Mouse (Mus musculus): ENCODE measurements at regions not wholly inside any gene's neighbourhood (a gene's known extent, or its start where the extent isn't known, plus 50 kb on each side); places are given as distances from the start of the nearest gene placed in this dataset.

- DNase-seq (ENCODE audit: low spot score), result no peak
Measured at GRCm38 (mm10) chr13:84399345-84400170, 177.5 kb downstream of the Tmem161b start.

DNA sequence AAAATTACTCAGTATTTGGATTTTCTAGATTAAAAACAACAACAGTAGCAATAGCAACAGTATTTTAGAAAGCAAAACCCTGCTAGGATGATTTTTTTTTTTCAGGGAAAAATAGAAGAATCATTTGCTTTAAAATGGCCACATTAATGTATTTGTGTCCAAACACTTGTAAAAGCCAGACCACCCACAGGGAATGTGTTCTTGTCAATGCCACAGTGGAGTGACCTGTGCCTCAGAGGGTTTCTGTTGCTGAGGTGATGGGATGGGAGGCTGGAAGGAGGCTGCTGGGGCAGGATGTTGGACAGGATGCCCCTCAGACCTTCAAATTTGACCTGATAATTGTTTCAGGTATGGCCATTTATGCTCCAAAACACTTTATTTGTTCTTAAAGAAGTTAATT is 178.9 kb downstream of the Tmem161b start:
- DNase-seq (ENCODE audit: low spot score), result no peak

DNA sequence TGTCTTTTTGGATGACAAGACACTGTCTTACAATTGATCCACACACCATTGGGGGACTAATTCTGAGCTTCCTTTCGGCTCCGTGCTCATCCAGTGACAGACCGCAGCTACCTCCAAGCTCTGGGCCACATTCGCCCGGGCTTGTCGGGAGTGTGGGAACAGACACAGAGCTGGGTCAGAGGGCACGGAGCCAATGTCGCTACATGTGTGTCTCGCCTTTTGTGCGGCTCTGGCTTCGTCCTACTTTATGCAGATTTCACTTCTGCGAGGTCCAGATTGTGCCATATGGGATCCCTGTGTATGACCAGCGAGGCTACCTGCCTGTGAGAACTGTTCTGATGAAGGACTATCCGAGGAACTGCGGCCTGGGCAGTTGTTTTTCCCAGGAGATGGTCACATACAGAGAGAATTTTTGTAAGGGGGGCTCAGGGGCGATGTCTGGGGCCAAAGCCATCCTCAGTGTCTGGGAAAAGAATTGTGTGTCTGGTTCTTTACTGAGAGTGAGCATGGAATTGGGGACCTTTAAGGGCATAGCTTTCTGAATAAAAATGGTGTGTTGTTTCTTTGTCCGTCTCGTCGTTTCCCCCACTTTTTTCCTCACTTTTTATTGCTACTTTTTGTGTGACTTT is 182.6 kb downstream of the Tmem161b start:
- DNase-seq (ENCODE audit: low spot score), result no peak

- DNase-seq (ENCODE audit: low spot score), result no peak
Measured at GRCm38 (mm10) chr13:84434444-84434843, 212.3 kb downstream of the Tmem161b start.

- DNase-seq (ENCODE audit: low spot score), result no peak
Measured at GRCm38 (mm10) chr13:84437586-84438443, 215.7 kb downstream of the Tmem161b start.

DNA sequence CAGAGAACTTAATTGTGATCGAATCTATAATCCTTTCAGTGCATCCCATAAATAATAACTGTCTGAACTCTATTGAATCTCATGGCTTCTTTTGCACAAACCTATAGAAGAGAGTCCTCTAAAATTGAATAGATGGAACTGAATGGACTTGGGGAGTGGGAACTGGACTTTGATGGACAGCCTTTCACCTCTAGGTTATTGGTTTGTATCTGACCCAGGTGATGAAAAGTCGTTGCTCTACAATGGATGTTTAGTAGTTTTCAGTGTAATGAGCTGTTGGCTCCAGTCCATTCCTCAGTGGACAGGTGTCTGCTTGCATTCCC is 216.3 kb downstream of the Tmem161b start:
- DNase-seq (ENCODE audit: low spot score), result no peak

GRCm38 (mm10) chr13:84448514-84448913 is 226.4 kb downstream of the Tmem161b start:
- DNase-seq (ENCODE audit: low spot score), result no peak

DNA sequence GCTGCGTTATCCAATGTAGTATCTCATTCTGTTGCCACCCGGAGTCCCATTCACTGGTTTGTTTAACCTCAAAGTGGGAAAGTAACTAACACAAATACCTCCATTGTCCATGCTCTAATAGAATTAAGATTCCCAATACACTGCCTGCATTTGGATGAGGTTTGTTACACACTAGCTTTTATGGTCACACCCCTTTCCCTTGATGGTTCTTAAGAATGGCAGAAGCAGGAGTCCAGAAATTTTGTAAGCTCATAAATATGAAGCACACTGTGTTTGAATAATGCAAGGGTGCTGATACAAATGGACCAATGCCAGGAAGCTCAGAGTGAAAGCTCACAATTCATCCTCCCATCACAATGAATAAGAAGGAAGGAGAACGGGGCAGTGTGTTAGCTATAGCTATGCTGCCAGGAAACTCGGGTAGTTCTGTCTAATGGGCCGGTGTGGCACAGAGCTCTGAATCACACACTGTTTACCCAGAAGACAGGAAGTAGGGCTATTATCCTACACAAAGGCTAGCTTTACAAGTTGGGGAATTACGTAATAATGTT is 227.0 kb downstream of the Tmem161b start:
- no peak for DNase-seq (ENCODE audit: low spot score)

Data from urinary bladder, postnatal 10 days (tissue).